Mouse (Mus musculus): ENCODE results near the gene Pcyt1a. TPM values are rescaled to one million over a fixed set of nuclear protein-coding genes. Genes with fewer than 3 reads are reported as not detected.

The Pcyt1a gene
- polyA plus RNA-seq (2014; fragmentation: Illumina TruSeq; extraction: RNeasy Lipid Tissue Mini Kit (QIAGEN cat#74804); ENCODE audit: low read depth, low replicate concordance), result 51.5 TPM

DNA sequence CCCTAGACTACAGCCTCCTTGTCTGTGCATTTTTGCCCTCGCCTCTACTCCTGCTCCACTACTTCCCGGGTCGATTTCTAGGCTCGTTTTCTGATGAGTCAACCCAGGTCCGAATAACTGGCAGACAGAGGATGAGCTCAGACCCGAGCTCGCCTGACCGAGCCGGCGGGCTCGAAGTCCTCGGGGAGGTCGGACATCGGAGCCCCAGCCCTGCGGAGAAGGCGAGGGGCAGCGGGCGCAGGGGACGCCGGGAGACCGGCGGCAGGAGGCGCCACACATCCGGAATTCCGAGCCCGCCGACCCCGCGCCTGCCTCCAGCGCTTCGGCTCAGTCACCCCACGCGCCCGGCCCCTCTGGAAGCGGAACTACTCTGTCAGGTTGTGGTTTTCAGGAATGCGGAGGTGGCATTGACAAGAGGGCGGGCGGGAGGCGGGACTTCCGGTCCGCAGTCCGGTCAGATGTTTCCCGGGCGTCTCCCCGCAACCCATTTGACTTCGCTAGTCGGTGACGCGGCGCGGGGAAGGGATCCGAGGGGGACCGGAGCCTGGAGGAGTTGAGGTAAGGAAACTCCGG is at the start of gene Pcyt1a:
Pcyt1a (plus strand) TSS at position 448 of the 573 bp plus-strand sequence.

DNA sequence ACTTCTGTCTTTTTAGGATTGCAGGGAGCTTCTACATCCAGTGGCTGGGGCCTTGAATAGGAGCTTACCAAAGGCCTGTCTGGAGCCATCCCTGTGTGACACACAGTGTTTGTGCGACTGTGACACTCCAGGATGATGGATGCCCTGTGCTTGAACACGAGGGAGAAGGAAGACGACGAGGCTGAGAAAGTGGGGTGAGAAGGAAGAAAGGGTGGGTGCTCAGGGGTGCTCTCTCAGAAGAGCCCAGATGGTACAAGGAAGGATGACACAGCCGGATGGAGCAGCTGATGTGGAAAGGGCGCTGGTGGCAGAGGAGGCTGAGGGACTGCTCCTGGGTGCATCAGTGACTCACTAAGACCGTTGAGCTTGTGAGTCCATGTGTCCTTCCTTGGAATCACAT is 30.5 kb upstream of the Pcyt1a start, which contains the start of gene Tm4sf19:
Tm4sf19 (plus strand) TSS at position 240 of the 400 bp plus-strand sequence.

GRCm38 (mm10) chr16:32419517-32420483 is 10.9 kb upstream of the Pcyt1a start, which contains the start of gene Tctex1d2:
Gene Tctex1d2 (plus strand): TSS chr16:32419702.

GRCm38 (mm10) chr16:32487234-32488111 is 56.8 kb downstream of the Pcyt1a start, which contains the start of gene Slc51a:
Gene Slc51a (minus strand): TSS chr16:32487879.

GRCm38 (mm10) chr16:32495965-32496364 is 65.2 kb downstream of the Pcyt1a start, which contains the start of gene Zdhhc19:
Gene Zdhhc19 (plus strand): TSS chr16:32496265.

Other genes starting within 250 kb of the Pcyt1a start
- 17.9 TPM for gene Fbxo45, start 183.8 kb upstream of the Pcyt1a start, polyA plus RNA-seq (2014; fragmentation: Illumina TruSeq; extraction: RNeasy Lipid Tissue Mini Kit (QIAGEN cat#74804); ENCODE audit: low read depth, low replicate concordance)
- gene Wdr53, start 183.7 kb upstream of the Pcyt1a start, polyA plus RNA-seq (2014; fragmentation: Illumina TruSeq; extraction: RNeasy Lipid Tissue Mini Kit (QIAGEN cat#74804); ENCODE audit: low read depth, low replicate concordance), result 7.8 TPM
- gene Smco1, start 159.5 kb upstream of the Pcyt1a start, polyA plus RNA-seq (2014; fragmentation: Illumina TruSeq; extraction: RNeasy Lipid Tissue Mini Kit (QIAGEN cat#74804); ENCODE audit: low read depth, low replicate concordance), result not detected
- 28.3 TPM for gene Rnf168, start 153.5 kb upstream of the Pcyt1a start, polyA plus RNA-seq (2014; fragmentation: Illumina TruSeq; extraction: RNeasy Lipid Tissue Mini Kit (QIAGEN cat#74804); ENCODE audit: low read depth, low replicate concordance)
- 40.3 TPM for gene Ubxn7, start 98.7 kb upstream of the Pcyt1a start, polyA plus RNA-seq (2014; fragmentation: Illumina TruSeq; extraction: RNeasy Lipid Tissue Mini Kit (QIAGEN cat#74804); ENCODE audit: low read depth, low replicate concordance)
- gene Tm4sf19, start 30.4 kb upstream of the Pcyt1a start, polyA plus RNA-seq (2014; fragmentation: Illumina TruSeq; extraction: RNeasy Lipid Tissue Mini Kit (QIAGEN cat#74804); ENCODE audit: low read depth, low replicate concordance), result not detected
- gene Tctex1d2, start 11.2 kb upstream of the Pcyt1a start, polyA plus RNA-seq (2014; fragmentation: Illumina TruSeq; extraction: RNeasy Lipid Tissue Mini Kit (QIAGEN cat#74804); ENCODE audit: low read depth, low replicate concordance), result 42.8 TPM
- gene Slc51a, start 57.0 kb downstream of the Pcyt1a start, polyA plus RNA-seq (2014; fragmentation: Illumina TruSeq; extraction: RNeasy Lipid Tissue Mini Kit (QIAGEN cat#74804); ENCODE audit: low read depth, low replicate concordance), result 2.8 TPM
- gene Zdhhc19, start 65.3 kb downstream of the Pcyt1a start, polyA plus RNA-seq (2014; fragmentation: Illumina TruSeq; extraction: RNeasy Lipid Tissue Mini Kit (QIAGEN cat#74804); ENCODE audit: low read depth, low replicate concordance), result not detected
- 146 TPM for gene Tfrc, start 178.0 kb downstream of the Pcyt1a start, polyA plus RNA-seq (2014; fragmentation: Illumina TruSeq; extraction: RNeasy Lipid Tissue Mini Kit (QIAGEN cat#74804); ENCODE audit: low read depth, low replicate concordance)
- 0.16 TPM for gene Tnk2, start 213.0 kb downstream of the Pcyt1a start, polyA plus RNA-seq (2014; fragmentation: Illumina TruSeq; extraction: RNeasy Lipid Tissue Mini Kit (QIAGEN cat#74804); ENCODE audit: low read depth, low replicate concordance)

Data from kidney, adult 10 weeks (tissue).